Mouse (Mus musculus): ENCODE data around the gene Abcg1.

GRCm38 (mm10) chr17:31160291-31160690, 102.8 kb downstream of the Abcg1 start:
- no peak for TF ChIP-seq GATA1 (IDR thresholded peaks at IDR 0.05; ENCODE audit: low read length)
- TF ChIP-seq TAL1 (IDR thresholded peaks at IDR 0.05; ENCODE audit: low read length): no peak

Data from erythroblast, embryonic 14.5 days (primary cell).